Mouse (Mus musculus) limb, embryonic 11.5 days (tissue): Measurements from ENCODE around the gene Atp2a1. TPM values are rescaled to one million over a fixed set of nuclear protein-coding genes. Genes with fewer than 3 reads are reported as not detected.
A peak's percentile ranks its signal among the peaks of the same experiment; 100 is the strongest.

ENCODE experiments used
- ATAC-seq: fragments of 200-750 bp; cut with Nextera tagmentation; 2 replicates; pipeline ENCODE4 v1.8.0; 2017; ENCODE audit warnings: low read depth; ENCODE audit not compliant: insufficient number of reproducible peaks, low FRiP score, low TSS enrichment
- DNase-seq: peaks from one replicate; pipeline ENCODE4 v3.0.0-alpha.2; 2015; ENCODE audit warnings: low spot score
- H3K27ac ChIP-seq: fragments of 300-500 bp; sonication (generic); replicated peaks from 2 replicates; pipeline ENCODE4 v1.5.1; 2014; ENCODE audit warnings: low read depth, mild to moderate bottlenecking, low read length
- H3K27me3 ChIP-seq: fragments of 300-500 bp; sonication (generic); 2 replicates; pipeline ENCODE4 v1.6.1; 2014; ENCODE audit warnings: mild to moderate bottlenecking, low read length, mixed read lengths; ENCODE audit not compliant: control insufficient read depth, insufficient read depth
- H3K36me3 ChIP-seq: fragments of 300-500 bp; sonication (generic); 2 replicates; pipeline ENCODE4 v1.6.1; 2014; ENCODE audit warnings: mild to moderate bottlenecking, low read length, moderate library complexity, mixed read lengths; ENCODE audit not compliant: control insufficient read depth, insufficient read depth
- H3K4me1 ChIP-seq: fragments of 300-500 bp; sonication (generic); 2 replicates; pipeline ENCODE4 v1.6.1; 2014; ENCODE audit warnings: low read length, mixed read lengths; ENCODE audit not compliant: control insufficient read depth, insufficient read depth
- H3K4me2 ChIP-seq: fragments of 300-500 bp; sonication (generic); 2 replicates; pipeline ENCODE4 v1.6.1; 2014; ENCODE audit warnings: low read depth, mild to moderate bottlenecking, moderate library complexity; ENCODE audit not compliant: severe bottlenecking
- H3K4me3 ChIP-seq: fragments of 300-500 bp; sonication (generic); 2 replicates; pipeline ENCODE4 v1.5.1; 2014; ENCODE audit warnings: low read depth, low read length
- H3K9ac ChIP-seq: fragments of 300-500 bp; sonication (generic); 2 replicates; pipeline ENCODE4 v1.6.1; 2014; ENCODE audit warnings: mild to moderate bottlenecking, low read length
- H3K9me3 ChIP-seq: fragments of 300-500 bp; sonication (generic); 2 replicates; pipeline ENCODE4 v1.6.1; 2016; ENCODE audit warnings: low read length; ENCODE audit not compliant: control insufficient read depth
- WGBS: fragments of 180-500 bp; shearing (Covaris S2); extraction: QIAGEN DNeasy Blood & Tissue Kit; methylation state at CpG from one replicate; pipeline ENCODE4 v1.1.7; 2014; 5-methylcytosine and 5-hydroxymethylcytosine counted together
- polyA plus RNA-seq: library from polyadenylated mRNA; unstranded; fragments of >200 nt; fragmentation: Nextera tagmentation; extraction: Ambion mirVana; gene quantifications from 2 replicates; pipeline ENCODE4 v1.2.1, GENCODE M21; 2014

Atp2a1 gene
- polyA plus RNA-seq, 1 experiment from 2014 or later = 16.0 TPM

- 41% methylated on average over 4 of the region's 4 CpGs for WGBS
- H3K27ac ChIP-seq = no peak overlapping the region
- H3K27me3 ChIP-seq = no peaks in the 10 kb centered on the region
- peaks cover 11% of the 10 kb centered on the region for H3K4me1 ChIP-seq
- H3K9ac ChIP-seq = no peak overlapping the region
- no peak overlapping the region for H3K4me2 ChIP-seq
- peaks cover 14% of the 10 kb centered on the region for H3K36me3 ChIP-seq
- H3K4me3 ChIP-seq = no peak overlapping the region
- H3K9me3 ChIP-seq = no peaks in the 10 kb centered on the region
- no peak for ATAC-seq
- DNase-seq = no peak
These were observed 1.2 kb upstream of the Atp2a1 start for GRCm38 (mm10) chr7:126464121-126464520.

- no peaks in the 10 kb centered on the region for H3K9me3 ChIP-seq
- H3K27ac ChIP-seq = no peak overlapping the region
- peaks cover 11% of the 10 kb centered on the region for H3K4me1 ChIP-seq
- no peak overlapping the region for H3K4me3 ChIP-seq
- DNase-seq (no peak), ATAC-seq (no peak)
- H3K4me2 ChIP-seq = no peak overlapping the region
- no peaks in the 10 kb centered on the region for H3K27me3 ChIP-seq
- WGBS = 48% methylated on average over 4 of the region's 4 CpGs
- peaks cover 9% of the 10 kb centered on the region; the same call in 1 of the 2 replicates for H3K36me3 ChIP-seq
- no peak overlapping the region for H3K9ac ChIP-seq
These were observed 639 bp upstream of the Atp2a1 start for GRCm38 (mm10) chr7:126463547-126463946.

- 57% methylated on average over 3 of the region's 3 CpGs for WGBS
- peaks cover 11% of the 10 kb centered on the region for H3K4me1 ChIP-seq
These were observed 1.3 kb downstream of the Atp2a1 start for GRCm38 (mm10) chr7:126461626-126462025.

GRCm38 (mm10) chr7:126460623-126461399 lies 2.1 kb downstream of the Atp2a1 start:
- DNase-seq (peak; percentile 40), ATAC-seq (peak; percentile 28; the same call in 1 of the 2 replicates)
- Histone ChIP-seq H3K9me3 (no peaks in the 10 kb centered on the region), H3K4me1 (peaks cover 11% of the 10 kb centered on the region), H3K4me3 (no peak overlapping the region), H3K36me3 (no peaks in the 10 kb centered on the region), H3K9ac (peak overlapping the region; percentile 12; the same call in 1 of the 2 replicates), H3K27ac (0 out of 2 replicates have a peak overlapping the region, but pooled peaks have one; percentile 16), H3K4me2 (no peak overlapping the region), H3K27me3 (no peaks in the 10 kb centered on the region)
- WGBS = 42% methylated on average over 10 of the region's 10 CpGs

More at GRCm38 (mm10) chr7:126461626-126462025, 1.3 kb downstream of the Atp2a1 start:
- no peaks in the 10 kb centered on the region for H3K27me3 ChIP-seq
- DNase-seq = no peak
- no peaks in the 10 kb centered on the region for H3K9me3 ChIP-seq
- H3K9ac ChIP-seq = 0 out of 2 replicates have a peak overlapping the region, but pooled peaks have one; percentile 7
- H3K4me2 ChIP-seq = peak overlapping the region; percentile 1; the same call in 1 of the 2 replicates
- no peak overlapping the region for H3K4me3 ChIP-seq
- 0 out of 2 replicates have a peak overlapping the region, but pooled peaks have one; percentile 14 for H3K27ac ChIP-seq
- no peaks in the 10 kb centered on the region for H3K36me3 ChIP-seq
- ATAC-seq = no peak

- Histone ChIP-seq H3K27me3 (no peaks in the 10 kb centered on the region), H3K27ac (no peak overlapping the region), H3K4me3 (no peak overlapping the region), H3K9ac (no peak overlapping the region), H3K36me3 (no peaks in the 10 kb centered on the region), H3K4me1 (peaks cover 11% of the 10 kb centered on the region), H3K9me3 (no peaks in the 10 kb centered on the region), H3K4me2 (no peak overlapping the region)
- WGBS = 87% methylated on average over 11 of the region's 11 CpGs
- ATAC-seq = no peak
- DNase-seq = no peak
These were observed 3.9 kb downstream of the Atp2a1 start for GRCm38 (mm10) chr7:126458844-126459618.

DNA sequence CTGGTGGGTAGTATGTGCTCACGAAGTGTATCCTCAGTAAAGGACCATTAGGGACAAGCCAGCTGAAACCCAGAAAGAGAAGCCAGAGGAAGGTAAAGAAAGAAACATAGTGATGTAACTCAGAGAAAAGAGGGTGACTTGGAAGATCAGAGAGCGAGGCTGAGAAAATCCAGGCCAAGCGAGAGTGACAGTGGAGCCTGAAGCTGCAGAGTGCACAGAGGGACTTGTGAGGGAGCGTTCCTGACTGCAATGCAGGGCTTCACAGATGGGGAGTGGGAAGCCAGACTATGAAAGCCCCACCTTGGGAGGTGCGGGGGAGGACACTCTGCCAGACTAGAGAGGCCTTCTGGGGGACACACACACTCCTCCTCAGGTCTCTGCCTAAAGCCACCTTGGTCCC lies 4.7 kb downstream of the Atp2a1 start:
- H3K4me3 ChIP-seq = no peak overlapping the region
- no peak for DNase-seq
- no peak overlapping the region for H3K27ac ChIP-seq
- H3K4me1 ChIP-seq = peaks cover 11% of the 10 kb centered on the region
- no peaks in the 10 kb centered on the region for H3K27me3 ChIP-seq
- WGBS = 73% methylated on average over 5 of the region's 5 CpGs
- no peak for ATAC-seq
- no peak overlapping the region for H3K9ac ChIP-seq
- H3K36me3 ChIP-seq = no peaks in the 10 kb centered on the region
- H3K9me3 ChIP-seq = no peaks in the 10 kb centered on the region
- H3K4me2 ChIP-seq = no peak overlapping the region

DNA sequence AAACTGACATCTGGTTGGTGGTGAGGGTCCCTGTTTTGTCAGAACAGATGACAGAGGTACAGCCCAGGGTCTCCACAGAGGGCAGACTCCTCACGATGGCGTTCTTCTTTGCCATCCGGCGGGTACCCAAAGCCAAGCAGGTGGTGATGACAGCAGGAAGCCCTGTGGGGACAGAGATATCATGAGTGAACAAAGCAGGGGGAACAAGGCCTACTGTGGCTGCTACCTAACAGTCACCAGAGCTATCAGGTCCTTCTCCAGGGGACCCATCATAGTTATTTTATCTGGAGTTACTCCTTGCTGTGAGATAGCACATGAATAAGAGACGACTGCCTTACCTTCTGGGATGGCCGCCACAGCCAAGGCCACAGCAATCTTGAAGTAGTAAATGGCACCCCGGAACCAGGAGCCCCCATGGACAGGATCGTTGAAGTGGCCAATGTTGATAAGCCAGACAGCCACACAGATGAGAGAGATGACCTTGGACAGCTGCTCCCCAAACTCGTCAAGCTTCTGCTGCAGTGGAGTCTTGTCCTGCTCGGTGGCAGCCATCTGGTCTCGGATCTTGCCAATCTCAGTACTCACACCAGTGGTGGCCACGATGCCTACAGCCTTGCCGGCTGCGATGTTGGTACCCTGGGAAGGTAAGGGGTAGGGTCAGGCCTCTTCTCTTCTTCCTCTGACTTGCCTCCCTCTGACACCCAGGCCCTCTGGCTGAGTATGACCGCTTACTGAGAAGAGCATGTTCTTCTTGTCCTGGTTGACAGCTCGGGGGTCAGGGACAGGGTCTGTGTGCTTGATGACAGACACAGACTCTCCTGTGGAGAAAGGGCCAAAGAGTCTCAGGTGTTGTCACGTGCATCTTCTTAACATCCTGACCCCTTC lies 6.3 kb downstream of the Atp2a1 start:
- DNase-seq (no peak), ATAC-seq (no peak)
- Histone ChIP-seq H3K4me1 (0 out of 2 replicates have a peak, but pooled peaks cover 8% of the 10 kb centered on the region), H3K4me3 (no peak overlapping the region), H3K9me3 (no peaks in the 10 kb centered on the region), H3K9ac (no peak overlapping the region), H3K36me3 (no peaks in the 10 kb centered on the region), H3K4me2 (no peak overlapping the region), H3K27ac (no peak overlapping the region), H3K27me3 (no peaks in the 10 kb centered on the region)
- 87% methylated on average over 17 of the region's 17 CpGs for WGBS

GRCm38 (mm10) chr7:126455242-126455641 lies 7.7 kb downstream of the Atp2a1 start:
- ATAC-seq (no peak), DNase-seq (no peak)
- WGBS = 82% methylated on average over 2 of the region's 2 CpGs
- Histone ChIP-seq H3K4me3 (no peak overlapping the region), H3K9me3 (no peaks in the 10 kb centered on the region), H3K27ac (no peak overlapping the region), H3K9ac (no peak overlapping the region), H3K27me3 (no peaks in the 10 kb centered on the region), H3K4me1 (no peaks in the 10 kb centered on the region), H3K36me3 (no peaks in the 10 kb centered on the region), H3K4me2 (no peak overlapping the region)
